Mouse (Mus musculus) neural tube, embryonic 12.5 days (tissue): ENCODE measurements around the gene Myh9. TPM values are rescaled to one million over a fixed set of nuclear protein-coding genes. Genes with fewer than 3 reads are reported as not detected.

Experiments
- ATAC-seq: fragments of 200-750 bp; cut with Nextera tagmentation; 2 replicates; pipeline ENCODE4 v1.8.0; 2017; ENCODE audit warnings: low read depth, mild to moderate bottlenecking, moderate TSS enrichment, moderate library complexity; ENCODE audit not compliant: low FRiP score
- H3K27ac ChIP-seq: fragments of 300-500 bp; sonication (generic); 2 replicates; pipeline ENCODE4 v1.5.1; 2016
- H3K27me3 ChIP-seq: fragments of 300-500 bp; sonication (generic); replicated peaks from 2 replicates; pipeline ENCODE4 v1.6.1; 2016; ENCODE audit warnings: mild to moderate bottlenecking
- H3K36me3 ChIP-seq: fragments of 300-500 bp; sonication (generic); 2 replicates; pipeline ENCODE4 v1.6.1; 2016; ENCODE audit warnings: mild to moderate bottlenecking
- H3K4me1 ChIP-seq: fragments of 300-500 bp; sonication (generic); 2 replicates; pipeline ENCODE4 v1.6.1; 2016
- H3K4me2 ChIP-seq: fragments of 300-500 bp; sonication (generic); replicated peaks from 2 replicates; pipeline ENCODE4 v1.6.1; 2016; ENCODE audit warnings: mild to moderate bottlenecking
- H3K4me3 ChIP-seq: fragments of 300-500 bp; sonication (generic); 2 replicates; pipeline ENCODE4 v1.5.1; 2016
- H3K9ac ChIP-seq: fragments of 300-500 bp; sonication (generic); 2 replicates; pipeline ENCODE4 v1.6.1; 2016; ENCODE audit warnings: mild to moderate bottlenecking
- H3K9me3 ChIP-seq: fragments of 300-500 bp; sonication (generic); 2 replicates; pipeline ENCODE4 v1.6.1; 2016; ENCODE audit warnings: mild to moderate bottlenecking
- WGBS: fragments of 180-500 bp; shearing (Covaris S2); methylation state at CpG from one replicate; pipeline ENCODE4 v1.1.7; 2016; 5-methylcytosine and 5-hydroxymethylcytosine counted together
- polyA plus RNA-seq: library from polyadenylated mRNA; unstranded; fragments of >200 nt; fragmentation: Nextera tagmentation; extraction: Ambion mirVana; gene quantifications from 2 replicates; pipeline ENCODE4 v1.2.1, GENCODE M21; 2016

Myh9 gene
- polyA plus RNA-seq, 1 experiment from 2014 or later: 21.0 TPM

- 94% methylated on average over 7 of the region's 7 CpGs for WGBS
- H3K27me3 ChIP-seq: no peaks in the 10 kb centered on the region
- no peaks in the 10 kb centered on the region for H3K9me3 ChIP-seq
- no peak for ATAC-seq
- H3K36me3 ChIP-seq: peaks cover 29% of the 10 kb centered on the region
- peaks cover 16% of the 10 kb centered on the region for H3K4me1 ChIP-seq
- H3K9ac ChIP-seq: no peak overlapping the region
- H3K4me2 ChIP-seq: no peak overlapping the region
- H3K4me3 ChIP-seq: no peak overlapping the region
- H3K27ac ChIP-seq: no peak overlapping the region
Measured at GRCm38 (mm10) chr15:77807264-77807585, 34.8 kb downstream of the Myh9 start.

- ATAC-seq: no peak
- Histone ChIP-seq H3K4me2 (no peak overlapping the region), H3K36me3 (peaks cover 29% of the 10 kb centered on the region), H3K9me3 (no peaks in the 10 kb centered on the region), H3K4me3 (no peak overlapping the region), H3K27me3 (no peaks in the 10 kb centered on the region), H3K4me1 (peaks cover 16% of the 10 kb centered on the region), H3K9ac (no peak overlapping the region), H3K27ac (no peak overlapping the region)
- 84% methylated on average over 13 of the region's 13 CpGs for WGBS
Measured at GRCm38 (mm10) chr15:77806565-77807263, 35.3 kb downstream of the Myh9 start.

DNA sequence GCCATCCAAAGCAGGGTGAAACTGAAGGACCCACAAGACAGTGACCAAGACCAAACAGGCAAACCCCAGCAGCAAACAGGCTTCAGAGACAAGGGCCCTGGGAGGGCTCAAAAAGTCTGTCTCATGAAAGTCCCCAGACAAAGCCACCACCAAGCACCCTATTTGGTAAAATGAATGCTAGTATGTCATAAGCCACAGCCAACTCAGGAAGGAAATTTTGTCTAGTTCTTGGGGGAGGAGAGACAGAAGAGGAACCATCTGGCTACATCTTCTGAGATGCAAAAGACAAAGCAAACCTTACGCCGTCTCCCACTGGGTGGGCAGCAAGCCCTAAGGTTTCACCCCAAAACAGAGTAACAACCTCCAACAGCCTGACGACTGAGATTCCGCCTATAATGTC, 36.3 kb downstream of the Myh9 start:
- H3K9me3 ChIP-seq: no peaks in the 10 kb centered on the region
- 90% methylated on average over 4 of the region's 4 CpGs for WGBS
- H3K4me3 ChIP-seq: no peak overlapping the region
- no peak overlapping the region for H3K4me2 ChIP-seq
- ATAC-seq: no peak
- H3K36me3 ChIP-seq: peaks cover 26% of the 10 kb centered on the region
- no peaks in the 10 kb centered on the region for H3K27me3 ChIP-seq
- H3K27ac ChIP-seq: no peak overlapping the region
- H3K9ac ChIP-seq: no peak overlapping the region
- peaks cover 7% of the 10 kb centered on the region for H3K4me1 ChIP-seq

GRCm38 (mm10) chr15:77804949-77805348, 37.0 kb downstream of the Myh9 start:
- Histone ChIP-seq H3K9ac (no peak overlapping the region), H3K27ac (no peak overlapping the region), H3K36me3 (peaks cover 26% of the 10 kb centered on the region), H3K27me3 (no peaks in the 10 kb centered on the region), H3K9me3 (no peaks in the 10 kb centered on the region), H3K4me2 (no peak overlapping the region), H3K4me3 (no peak overlapping the region), H3K4me1 (peaks cover under 1% of the 10 kb centered on the region; the same call in 1 of the 2 replicates)
- WGBS: 91% methylated on average over 9 of the region's 9 CpGs
- ATAC-seq: no peak

DNA sequence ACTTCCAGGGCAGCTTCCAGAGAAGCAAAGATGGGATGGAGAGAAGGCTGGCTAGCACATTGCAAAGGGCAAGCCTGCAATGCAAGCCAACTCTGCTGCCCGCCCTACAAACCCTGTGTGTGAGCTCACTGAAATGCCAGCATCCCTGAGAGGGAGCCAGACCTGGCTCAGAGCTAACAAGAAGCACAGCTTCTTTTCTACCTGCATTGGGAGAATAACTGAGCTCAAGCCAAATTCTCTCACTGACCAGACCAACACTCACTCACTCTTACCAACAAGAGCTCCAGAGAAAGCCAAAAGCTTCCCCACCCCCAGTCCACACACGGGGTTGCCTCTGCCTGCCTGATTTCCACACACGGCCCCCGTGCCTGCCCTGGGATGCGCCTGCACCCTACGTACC, 37.5 kb downstream of the Myh9 start:
- no peak for ATAC-seq
- Histone ChIP-seq H3K4me2 (no peak overlapping the region), H3K27me3 (no peaks in the 10 kb centered on the region), H3K36me3 (peaks cover 26% of the 10 kb centered on the region), H3K4me3 (no peak overlapping the region), H3K9ac (no peak overlapping the region), H3K27ac (no peak overlapping the region), H3K4me1 (peaks cover 4% of the 10 kb centered on the region; the same call in 1 of the 2 replicates), H3K9me3 (no peaks in the 10 kb centered on the region)
- 95% methylated on average over 6 of the region's 6 CpGs for WGBS

GRCm38 (mm10) chr15:77803747-77804146, 38.2 kb downstream of the Myh9 start:
- Histone ChIP-seq H3K36me3 (peaks cover 26% of the 10 kb centered on the region), H3K4me3 (no peak overlapping the region), H3K9ac (no peak overlapping the region), H3K27me3 (no peaks in the 10 kb centered on the region), H3K4me1 (peaks cover 12% of the 10 kb centered on the region), H3K4me2 (no peak overlapping the region), H3K9me3 (no peaks in the 10 kb centered on the region), H3K27ac (no peak overlapping the region)
- WGBS: 83% methylated on average over 3 of the region's 3 CpGs
- ATAC-seq: no peak

DNA sequence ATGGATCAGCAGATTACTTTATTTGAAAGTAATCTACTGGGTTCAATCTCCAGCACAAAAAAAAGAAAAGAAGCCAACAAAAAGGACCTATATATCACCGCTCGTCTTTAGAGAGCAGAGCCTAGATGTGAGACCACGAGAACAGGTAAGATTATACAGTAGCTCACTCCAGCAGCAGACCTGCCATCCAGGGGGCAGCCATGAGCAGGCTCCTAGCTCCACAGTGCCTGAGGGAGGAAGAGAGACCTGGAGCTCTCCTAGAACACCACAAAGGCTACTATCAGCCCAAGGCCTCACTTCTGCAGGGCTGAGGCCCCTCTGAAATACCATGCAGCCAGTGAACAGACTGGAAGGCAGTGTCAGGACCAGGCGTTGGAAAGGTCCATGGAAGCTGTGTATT, 39.0 kb downstream of the Myh9 start:
- ATAC-seq: no peak
- Histone ChIP-seq H3K27me3 (no peaks in the 10 kb centered on the region), H3K9me3 (no peaks in the 10 kb centered on the region), H3K4me3 (no peak overlapping the region), H3K36me3 (peaks cover 23% of the 10 kb centered on the region), H3K27ac (no peak overlapping the region), H3K9ac (no peak overlapping the region), H3K4me1 (peaks cover 16% of the 10 kb centered on the region), H3K4me2 (no peak overlapping the region)
- WGBS: 86% methylated on average over 4 of the region's 4 CpGs

GRCm38 (mm10) chr15:77801188-77801587, 40.8 kb downstream of the Myh9 start:
- Histone ChIP-seq H3K27ac (no peak overlapping the region), H3K9ac (no peak overlapping the region)
- ATAC-seq: no peak

GRCm38 (mm10) chr15:77800511-77800910, 41.5 kb downstream of the Myh9 start:
- ATAC-seq: no peak
- H3K4me3 ChIP-seq: no peak overlapping the region
- H3K4me2 ChIP-seq: no peak overlapping the region
- H3K36me3 ChIP-seq: peaks cover 12% of the 10 kb centered on the region
- H3K27ac ChIP-seq: 0 out of 2 replicates have a peak overlapping the region, but pooled peaks have one; percentile 3
- H3K27me3 ChIP-seq: no peaks in the 10 kb centered on the region
- no peak overlapping the region for H3K9ac ChIP-seq
- peaks cover 16% of the 10 kb centered on the region for H3K4me1 ChIP-seq
- H3K9me3 ChIP-seq: no peaks in the 10 kb centered on the region

More at GRCm38 (mm10) chr15:77801188-77801587, 40.8 kb downstream of the Myh9 start:
- no peak overlapping the region for H3K4me2 ChIP-seq
- no peaks in the 10 kb centered on the region for H3K9me3 ChIP-seq
- no peaks in the 10 kb centered on the region for H3K27me3 ChIP-seq
- H3K36me3 ChIP-seq: peaks cover 9% of the 10 kb centered on the region
- peaks cover 16% of the 10 kb centered on the region for H3K4me1 ChIP-seq
- 63% methylated on average over 4 of the region's 4 CpGs for WGBS
- H3K4me3 ChIP-seq: no peak overlapping the region

DNA sequence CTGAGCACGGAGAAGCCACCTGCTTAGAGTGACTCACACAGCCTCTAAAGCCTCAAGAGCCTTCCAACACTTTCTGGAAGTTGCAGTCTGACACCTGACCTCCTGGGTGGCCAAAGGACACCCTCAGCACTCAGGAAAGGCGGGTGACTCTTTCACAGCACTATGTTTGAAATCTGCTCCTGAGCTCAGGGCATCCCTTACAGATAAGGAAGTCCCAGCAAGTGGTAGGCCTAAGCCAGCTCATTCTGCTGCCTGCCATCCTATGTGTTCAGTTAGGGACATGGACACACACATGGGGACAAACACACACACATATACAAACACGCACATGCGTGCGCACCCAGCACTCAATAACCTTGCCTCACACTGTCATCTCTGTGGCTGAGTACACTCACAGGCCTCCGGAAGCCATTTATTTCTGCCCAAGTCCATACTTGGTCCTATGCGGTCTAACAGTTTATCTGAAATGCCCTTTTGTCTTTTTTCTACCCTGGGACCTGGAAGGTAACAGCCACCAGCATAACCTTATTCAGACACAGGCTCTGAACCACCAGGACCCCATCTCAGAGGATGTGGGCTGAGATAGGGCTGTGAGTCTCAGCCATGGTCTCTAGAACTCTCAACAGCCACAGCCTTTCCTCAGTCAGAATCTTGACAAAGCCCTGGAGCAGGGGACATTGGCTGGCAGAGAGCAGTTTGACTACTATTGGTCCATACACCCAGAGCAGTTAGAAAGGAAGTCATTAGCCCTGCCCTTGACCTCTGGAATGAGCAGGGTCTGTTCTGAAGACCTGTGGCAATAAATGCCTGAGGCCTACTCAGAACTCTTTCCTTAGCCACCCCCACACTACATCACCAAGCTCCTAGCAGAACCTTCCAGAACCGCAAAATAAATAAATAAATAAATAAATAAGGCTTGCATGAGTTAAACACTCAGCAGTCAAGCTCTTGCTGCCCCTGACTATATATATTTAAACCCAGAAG, 42.2 kb downstream of the Myh9 start:
- WGBS: 85% methylated on average over 8 of the region's 8 CpGs
- ATAC-seq: no peak
- Histone ChIP-seq H3K4me2 (no peak overlapping the region), H3K4me1 (peaks cover 16% of the 10 kb centered on the region), H3K36me3 (peaks cover 18% of the 10 kb centered on the region), H3K9ac (0 out of 2 replicates have a peak overlapping the region, but pooled peaks have one; percentile 13), H3K27ac (0 out of 2 replicates have a peak overlapping the region, but pooled peaks have one; percentile 16), H3K9me3 (no peaks in the 10 kb centered on the region), H3K27me3 (no peaks in the 10 kb centered on the region), H3K4me3 (no peak overlapping the region)

- H3K36me3 ChIP-seq: peaks cover 16% of the 10 kb centered on the region
Measured at GRCm38 (mm10) chr15:77798664-77799490, 43.1 kb downstream of the Myh9 start.

More at GRCm38 (mm10) chr15:77798664-77799490, 43.1 kb downstream of the Myh9 start:
- no peaks in the 10 kb centered on the region for H3K9me3 ChIP-seq
- WGBS: 31% methylated on average over 14 of the region's 14 CpGs
- H3K4me3 ChIP-seq: no peak overlapping the region
- ATAC-seq: no peak
- H3K4me1 ChIP-seq: peaks cover 16% of the 10 kb centered on the region
- 0 out of 2 replicates have a peak overlapping the region, but pooled peaks have one; percentile 33 for H3K9ac ChIP-seq
- H3K27me3 ChIP-seq: no peaks in the 10 kb centered on the region
- H3K4me2 ChIP-seq: peak overlapping the region; percentile 18; the same call in 1 of the 2 replicates
- peak overlapping the region; percentile 16; the same call in 1 of the 2 replicates for H3K27ac ChIP-seq
